Mouse (Mus musculus): ENCODE data around the gene Gls.

DNA sequence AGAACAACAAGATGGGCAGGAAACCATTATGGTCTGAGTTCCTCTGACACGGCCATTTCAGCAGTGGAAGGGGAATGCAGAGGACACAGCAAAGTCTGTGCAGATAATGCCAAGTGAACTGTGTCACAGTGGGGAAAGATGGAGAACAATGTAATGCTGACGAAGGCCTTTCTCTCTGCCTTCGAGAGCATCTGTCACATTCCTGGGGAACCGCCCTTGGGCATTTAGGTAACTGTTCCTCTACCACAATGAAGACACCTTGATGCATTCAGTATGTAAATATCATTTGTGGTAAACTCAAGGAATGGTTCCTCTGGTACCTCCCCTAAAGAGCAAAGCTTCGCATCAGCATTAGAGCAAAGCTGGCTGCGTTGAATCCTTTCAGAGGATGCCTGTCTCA is 105.7 kb downstream of the Gls start:
- TF ChIP-seq CTCF (IDR thresholded peaks at IDR 0.05; ENCODE audit: low read depth, low read length) (no peak), POLR2A (IDR thresholded peaks at IDR 0.05; ENCODE audit: borderline replicate concordance, low read depth, low read length) (no peak)
